Mouse (Mus musculus): ENCODE measurements around the gene Plk2. TPM values are rescaled to one million over a fixed set of nuclear protein-coding genes. Genes with fewer than 3 reads are reported as not detected.
A peak's percentile ranks its signal among the peaks of the same experiment; 100 is the strongest.
"Not testable (repeated sequence)": the region's sequence is repeated elsewhere in the genome, so short reads cannot be mapped to it uniquely, and the experiment has no call there.

Plk2 gene
- polyA plus RNA-seq, 1 experiment from 2014 or later = 265 TPM

DNA sequence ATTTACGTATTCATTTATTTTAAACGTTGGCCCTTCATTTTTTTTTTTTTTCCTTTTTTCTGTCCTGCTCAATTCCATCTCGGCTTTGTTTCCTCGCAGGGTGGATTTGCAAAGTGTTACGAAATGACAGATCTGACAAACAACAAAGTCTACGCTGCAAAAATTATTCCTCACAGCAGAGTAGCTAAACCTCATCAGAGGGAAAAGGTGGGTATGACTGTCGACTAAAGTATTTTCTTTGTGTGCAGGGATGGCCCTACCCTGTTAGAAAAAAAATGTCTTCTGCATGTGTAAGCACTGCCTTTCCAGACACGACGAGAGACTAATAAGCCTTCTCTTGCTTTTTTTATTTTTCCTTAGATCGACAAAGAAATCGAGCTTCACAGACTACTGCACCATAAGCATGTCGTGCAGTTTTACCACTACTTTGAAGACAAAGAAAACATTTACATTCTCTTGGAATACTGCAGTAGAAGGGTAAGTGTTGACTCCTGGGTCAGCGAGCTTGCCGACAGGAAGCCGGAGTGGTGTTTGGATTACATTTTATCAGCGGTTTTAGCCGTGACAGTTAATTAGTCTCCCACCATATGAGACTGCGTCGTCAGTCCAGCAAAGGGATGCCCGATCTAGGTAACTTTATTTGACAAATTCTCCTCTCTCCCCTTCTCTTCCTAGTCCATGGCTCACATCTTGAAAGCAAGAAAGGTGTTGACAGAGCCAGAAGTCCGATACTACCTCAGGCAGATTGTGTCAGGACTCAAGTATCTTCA lies 1.3 kb downstream of the Plk2 start:
- ATAC-seq (ENCODE audit: insufficient read depth) = no peak
- peak; percentile 60 for DNase-seq
- Histone ChIP-seq H3K9me3 (ENCODE audit: low read depth, low read length) (no peaks in the 10 kb centered on the region), H3K4me2 (peak overlapping the region; percentile 93), H3K36me3 (ENCODE audit: insufficient read depth) (peaks cover 52% of the 10 kb centered on the region), H3K27ac (ENCODE audit: low read depth) (peak overlapping the region; percentile 91), H3K27me3 (ENCODE audit: insufficient read depth, low read length) (no peaks in the 10 kb centered on the region), H3K9ac (peak overlapping the region; percentile 96), H3K4me3 (ENCODE audit: low read depth, low read length) (peak overlapping the region; percentile 88), H3K4me1 (ENCODE audit: insufficient read depth) (peaks cover 4% of the 10 kb centered on the region; the same call in 1 of the 2 replicates)
- no peak for TF ChIP-seq CTCF (IDR thresholded peaks at IDR 0.05; ENCODE audit: low read depth)
- 1% methylated on average over 21 of the region's 21 CpGs for WGBS

DNA sequence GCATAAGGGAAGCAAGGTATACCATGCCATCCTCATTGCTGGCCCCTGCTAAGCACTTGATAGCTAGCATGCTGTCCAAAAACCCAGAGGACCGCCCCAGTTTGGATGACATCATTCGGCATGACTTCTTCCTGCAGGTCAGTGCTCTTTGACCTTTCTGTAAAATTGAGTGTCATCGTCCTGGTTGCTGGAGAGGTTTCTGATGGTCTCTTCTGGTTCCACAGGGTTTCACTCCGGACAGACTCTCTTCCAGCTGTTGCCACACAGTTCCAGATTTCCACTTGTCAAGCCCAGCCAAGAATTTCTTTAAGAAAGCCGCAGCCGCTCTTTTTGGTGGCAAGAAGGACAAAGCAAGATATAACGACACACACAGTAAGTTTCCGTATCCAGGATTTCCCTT lies 2.9 kb downstream of the Plk2 start:
- TF ChIP-seq CTCF (IDR thresholded peaks at IDR 0.05; ENCODE audit: low read depth) = no peak

DNA sequence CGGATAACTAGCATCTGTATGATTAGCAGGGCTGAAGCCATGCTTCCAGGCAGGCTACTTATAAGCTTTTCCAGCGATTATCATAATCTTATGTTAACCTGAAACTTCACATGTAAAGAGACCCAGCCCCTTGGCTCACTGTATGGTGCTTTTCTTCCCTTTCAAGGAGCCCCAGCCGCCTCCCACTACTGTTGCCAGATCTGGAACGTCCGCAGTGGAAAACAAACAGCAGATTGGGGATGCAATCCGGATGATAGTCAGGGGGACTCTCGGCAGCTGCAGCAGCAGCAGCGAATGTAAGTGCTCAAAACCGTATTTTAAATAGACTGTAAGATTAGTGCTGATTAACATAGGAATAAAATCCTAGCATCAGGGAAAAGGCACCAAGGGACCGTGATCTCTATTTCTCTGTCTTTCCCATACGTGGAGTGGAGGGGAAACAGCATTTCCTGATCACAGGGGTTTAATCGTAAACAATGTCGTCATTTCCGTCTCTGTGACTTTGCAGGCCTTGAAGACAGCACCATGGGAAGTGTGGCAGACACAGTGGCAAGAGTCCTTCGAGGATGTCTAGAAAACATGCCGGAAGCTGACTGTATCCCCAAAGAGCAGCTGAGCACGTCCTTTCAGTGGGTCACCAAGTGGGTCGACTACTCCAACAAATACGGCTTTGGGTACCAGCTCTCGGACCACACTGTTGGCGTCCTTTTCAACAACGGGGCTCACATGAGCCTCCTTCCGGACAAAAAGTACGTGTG lies 3.8 kb downstream of the Plk2 start:
- H3K27me3 ChIP-seq (ENCODE audit: insufficient read depth, low read length) = no peaks in the 10 kb centered on the region
- TF ChIP-seq CTCF (IDR thresholded peaks at IDR 0.05; ENCODE audit: low read depth) = no peak
- H3K27ac ChIP-seq (ENCODE audit: low read depth) = peak overlapping the region; percentile 80
- peak overlapping the region; percentile 96 for H3K9ac ChIP-seq
- peak overlapping the region; percentile 88 for H3K4me3 ChIP-seq (ENCODE audit: low read depth, low read length)
- H3K4me2 ChIP-seq = peak overlapping the region; percentile 93
- peaks cover 57% of the 10 kb centered on the region for H3K36me3 ChIP-seq (ENCODE audit: insufficient read depth)
- WGBS = 54% methylated on average over 24 of the region's 24 CpGs
- H3K9me3 ChIP-seq (ENCODE audit: low read depth, low read length) = no peaks in the 10 kb centered on the region
- peak; percentile 71 for DNase-seq
- ATAC-seq (ENCODE audit: insufficient read depth) = no peak
- H3K4me1 ChIP-seq (ENCODE audit: insufficient read depth) = peaks cover 4% of the 10 kb centered on the region; the same call in 1 of the 2 replicates

More for the DNA sequence above, 2.9 kb downstream of the Plk2 start:
- Histone ChIP-seq H3K4me3 (ENCODE audit: low read depth, low read length) (peak overlapping the region; percentile 88), H3K27me3 (ENCODE audit: insufficient read depth, low read length) (no peaks in the 10 kb centered on the region), H3K27ac (ENCODE audit: low read depth) (peak overlapping the region; percentile 80; the same call in 1 of the 2 replicates), H3K36me3 (ENCODE audit: insufficient read depth) (peaks cover 57% of the 10 kb centered on the region), H3K9me3 (ENCODE audit: low read depth, low read length) (no peaks in the 10 kb centered on the region), H3K4me1 (ENCODE audit: insufficient read depth) (peaks cover 4% of the 10 kb centered on the region; the same call in 1 of the 2 replicates), H3K4me2 (peak overlapping the region; percentile 93), H3K9ac (peak overlapping the region; percentile 96)
- no peak for ATAC-seq (ENCODE audit: insufficient read depth)
- WGBS = 61% methylated on average over 8 of the region's 8 CpGs
- DNase-seq = peak; percentile 53

DNA sequence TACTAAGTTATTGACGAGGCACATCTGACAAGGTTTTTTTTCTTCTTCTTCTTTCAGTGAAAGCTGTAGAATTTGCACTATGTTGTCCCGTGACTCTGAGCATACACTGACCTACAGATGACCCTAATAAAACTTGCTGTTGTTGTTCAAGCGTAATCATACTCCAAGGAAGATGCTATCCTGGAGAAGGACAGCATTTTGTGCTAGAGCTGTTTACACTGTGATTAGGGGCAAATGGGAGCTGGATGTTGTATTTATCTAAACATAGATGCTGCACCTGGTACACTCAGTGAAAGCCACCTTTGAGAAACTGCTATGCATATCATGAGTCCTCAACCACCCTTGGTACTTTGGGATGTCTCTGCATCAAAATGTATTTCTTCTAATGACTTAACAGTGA lies 6.6 kb downstream of the Plk2 start:
- peaks cover 4% of the 10 kb centered on the region; the same call in 1 of the 2 replicates for H3K4me1 ChIP-seq (ENCODE audit: insufficient read depth)
- no peak overlapping the region for H3K4me2 ChIP-seq
- H3K9ac ChIP-seq = no peak overlapping the region
- H3K4me3 ChIP-seq (ENCODE audit: low read depth, low read length) = no peak overlapping the region
- no peaks in the 10 kb centered on the region for H3K27me3 ChIP-seq (ENCODE audit: insufficient read depth, low read length)
- TF ChIP-seq CTCF (IDR thresholded peaks at IDR 0.05; ENCODE audit: low read depth) = no peak
- ATAC-seq (ENCODE audit: insufficient read depth) = no peak
- H3K9me3 ChIP-seq (ENCODE audit: low read depth, low read length) = no peaks in the 10 kb centered on the region
- DNase-seq = peak; percentile 33
- no peak overlapping the region for H3K27ac ChIP-seq (ENCODE audit: low read depth)
- peaks cover 51% of the 10 kb centered on the region for H3K36me3 ChIP-seq (ENCODE audit: insufficient read depth)
- WGBS = 68% methylated on average over 3 of the region's 3 CpGs

DNA sequence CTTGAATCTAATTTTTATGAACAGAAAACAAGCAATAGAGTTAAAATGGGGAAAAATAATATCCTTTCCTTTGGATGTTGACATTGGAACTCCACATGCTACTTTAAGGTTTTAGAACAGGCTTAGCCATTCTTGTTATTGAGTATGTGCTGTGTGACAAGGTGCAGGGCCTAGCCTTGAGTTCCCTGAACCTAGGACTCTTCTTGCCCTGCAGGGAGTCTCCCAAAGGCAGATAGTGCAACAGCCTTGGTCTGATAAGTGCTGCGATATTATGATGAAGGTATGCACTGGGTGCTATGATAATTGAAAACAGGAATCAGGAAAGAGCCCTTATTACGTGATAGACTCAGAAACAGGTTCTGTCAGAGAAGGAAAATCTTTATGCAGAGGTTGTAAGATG lies 7.0 kb downstream of the Plk2 start:
- no peak for TF ChIP-seq CTCF (IDR thresholded peaks at IDR 0.05; ENCODE audit: low read depth)
- no peaks in the 10 kb centered on the region for H3K27me3 ChIP-seq (ENCODE audit: insufficient read depth, low read length)
- peaks cover 4% of the 10 kb centered on the region; the same call in 1 of the 2 replicates for H3K4me1 ChIP-seq (ENCODE audit: insufficient read depth)
- H3K4me3 ChIP-seq (ENCODE audit: low read depth, low read length) = no peak overlapping the region
- peak; percentile 25 for DNase-seq
- no peak overlapping the region for H3K4me2 ChIP-seq
- no peak for ATAC-seq (ENCODE audit: insufficient read depth)
- WGBS = 81% methylated on average over 2 of the region's 2 CpGs
- peaks cover 47% of the 10 kb centered on the region for H3K36me3 ChIP-seq (ENCODE audit: insufficient read depth)
- no peak overlapping the region for H3K27ac ChIP-seq (ENCODE audit: low read depth)
- H3K9me3 ChIP-seq (ENCODE audit: low read depth, low read length) = no peaks in the 10 kb centered on the region
- no peak overlapping the region for H3K9ac ChIP-seq

DNA sequence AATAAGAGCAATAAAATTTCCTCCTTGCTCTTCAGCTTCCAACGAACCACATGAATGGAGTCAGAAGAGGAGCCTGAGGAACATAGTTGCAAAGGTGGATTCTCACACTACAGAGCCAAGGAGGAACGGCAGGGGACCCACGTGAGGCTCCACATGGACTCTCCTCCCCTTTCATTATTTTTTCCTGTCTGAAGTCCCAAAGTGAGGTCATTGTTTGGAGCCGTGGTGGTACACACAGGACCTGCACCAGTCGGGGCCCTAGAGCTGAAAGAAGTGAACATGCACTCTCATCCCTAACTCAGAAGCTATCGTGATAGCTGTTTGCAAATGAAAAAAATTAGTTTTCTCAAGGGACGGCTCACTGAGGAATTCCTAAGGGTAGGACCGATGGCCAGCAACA lies 9.2 kb downstream of the Plk2 start:
- Histone ChIP-seq H3K9ac (no peak overlapping the region), H3K4me1 (ENCODE audit: insufficient read depth) (no peaks in the 10 kb centered on the region), H3K27me3 (ENCODE audit: insufficient read depth, low read length) (no peaks in the 10 kb centered on the region), H3K36me3 (ENCODE audit: insufficient read depth) (peaks cover 26% of the 10 kb centered on the region), H3K4me3 (ENCODE audit: low read depth, low read length) (no peak overlapping the region), H3K4me2 (no peak overlapping the region), H3K27ac (ENCODE audit: low read depth) (no peak overlapping the region), H3K9me3 (ENCODE audit: low read depth, low read length) (no peaks in the 10 kb centered on the region)
- TF ChIP-seq CTCF (IDR thresholded peaks at IDR 0.05; ENCODE audit: low read depth) = no peak
- WGBS = 68% methylated on average over 8 of the region's 8 CpGs
- DNase-seq (peak; percentile 32), ATAC-seq (ENCODE audit: insufficient read depth) (no peak)

DNA sequence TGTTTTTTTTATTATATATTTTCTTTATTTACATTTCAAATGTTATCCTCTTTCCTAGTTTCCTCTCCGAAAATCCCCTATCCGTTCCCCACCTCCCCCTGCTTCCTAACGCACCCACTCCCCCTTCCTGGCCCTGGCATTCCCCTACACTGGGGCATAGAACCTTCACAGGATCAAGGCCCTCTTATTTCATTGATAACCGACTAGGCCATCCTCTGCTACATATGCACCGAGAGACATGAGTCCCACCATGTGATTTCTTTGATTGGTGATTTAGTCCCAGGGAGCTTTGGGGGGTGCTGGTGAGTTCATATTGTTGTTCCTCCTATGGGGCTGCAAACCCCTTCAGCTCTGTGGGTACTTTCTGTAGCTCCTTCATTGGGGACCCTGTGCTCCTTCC lies 9.8 kb downstream of the Plk2 start:
- not testable (repeated sequence) for H3K4me3 ChIP-seq (ENCODE audit: low read depth, low read length); H3K27me3 ChIP-seq (ENCODE audit: insufficient read depth, low read length); H3K9ac ChIP-seq; H3K4me2 ChIP-seq; H3K27ac ChIP-seq (ENCODE audit: low read depth); DNase-seq; H3K9me3 ChIP-seq (ENCODE audit: low read depth, low read length); ATAC-seq (ENCODE audit: insufficient read depth); H3K4me1 ChIP-seq (ENCODE audit: insufficient read depth)
- WGBS = 78% methylated on average over 5 of the region's 5 CpGs
- peaks cover 19% of the 10 kb centered on the region for H3K36me3 ChIP-seq (ENCODE audit: insufficient read depth)
